Comparison of ENCODE assay signal across 31 mouse cellular contexts in genomic region chr3:65966360-65966759, GRCm38 (mm10). TPM values are rescaled to one million over a fixed set of nuclear protein-coding genes. Genes with fewer than 3 reads are reported as not detected.
A peak's percentile ranks its signal among the peaks of the same experiment; 100 is the strongest.
DNase-seq lines count a peak whose midpoint lies in the region; ATAC-seq and TF ChIP-seq lines count a peak whose summit lies in the region.
"Had no signal": no experiment of that assay in that cellular context is flagged by ENCODE, and none has a peak within 500 bp of the region (broad histone marks: within the 10 kb centered on the region; RNA-seq: fewer than 3 reads in every experiment).

No protein-coding gene starts in this region.

- no peak for TF ChIP-seq EP300 in liver, postnatal 0 days (IDR thresholded peaks at IDR 0.05; ENCODE audit: low read depth)

- WGBS in liver, embryonic 13.5 days (ENCODE audit: insufficient replicate concordance) = 83% methylated on average over 1 of the region's 1 CpGs
- 87% methylated on average over 1 of the region's 1 CpGs for WGBS in liver, postnatal 0 days (ENCODE audit: insufficient replicate concordance)

- H3K36me3 ChIP-seq in liver, embryonic 13.5 days = no peaks in the 10 kb centered on the region
- no peaks in the 10 kb centered on the region for H3K36me3 ChIP-seq in liver, postnatal 0 days (replicated peaks; ENCODE audit: insufficient read depth, low read length)
- H3K36me3 ChIP-seq: embryonic facial prominence, embryonic 12.5 days; embryonic facial prominence, embryonic 15.5 days; forebrain, embryonic 10.5 days; heart, embryonic 12.5 days; heart, embryonic 15.5 days had no signal

- H3K9me3 ChIP-seq in liver, embryonic 13.5 days (replicated peaks) = no peaks in the 10 kb centered on the region
- no peaks in the 10 kb centered on the region for H3K9me3 ChIP-seq in liver, postnatal 0 days (ENCODE audit: low read length)
- H3K9me3 ChIP-seq: embryonic facial prominence, embryonic 12.5 days; embryonic facial prominence, embryonic 15.5 days; forebrain, embryonic 10.5 days; forebrain, embryonic 13.5 days; G1E; heart, embryonic 15.5 days had no signal

- no peak overlapping the region for H3K4me3 ChIP-seq in liver, embryonic 13.5 days (replicated peaks)
- no peak overlapping the region for H3K4me3 ChIP-seq in liver, postnatal 0 days (ENCODE audit: low read depth, low read length)
- H3K4me3 ChIP-seq: embryonic facial prominence, embryonic 12.5 days; embryonic facial prominence, embryonic 15.5 days; erythroblast, embryonic 14.5 days; forebrain, embryonic 10.5 days; forebrain, embryonic 13.5 days; heart, embryonic 12.5 days; heart, embryonic 15.5 days had no signal

- H3K4me1 ChIP-seq in liver, embryonic 13.5 days (replicated peaks) = peaks cover 25% of the 10 kb centered on the region
- peaks cover 24% of the 10 kb centered on the region for H3K4me1 ChIP-seq in liver, postnatal 0 days (ENCODE audit: insufficient read depth)
- H3K4me1 ChIP-seq: embryonic facial prominence, embryonic 12.5 days; embryonic facial prominence, embryonic 15.5 days; forebrain, embryonic 10.5 days; forebrain, embryonic 13.5 days; heart, embryonic 15.5 days had no signal

- H3K4me2 ChIP-seq in liver, embryonic 13.5 days = no peak overlapping the region
- no peak overlapping the region for H3K4me2 ChIP-seq in liver, postnatal 0 days (ENCODE audit: low read depth, low read length)
- H3K4me2 ChIP-seq: embryonic facial prominence, embryonic 12.5 days; embryonic facial prominence, embryonic 15.5 days; forebrain, embryonic 13.5 days; heart, embryonic 12.5 days; heart, embryonic 15.5 days; hindbrain, embryonic 14.5 days had no signal

- no peak for TF ChIP-seq CTCF in liver, postnatal 0 days (IDR thresholded peaks at IDR 0.05; ENCODE audit: low read depth)

- H3K27me3 ChIP-seq in liver, embryonic 13.5 days = no peaks in the 10 kb centered on the region
- no peaks in the 10 kb centered on the region for H3K27me3 ChIP-seq in liver, postnatal 0 days (ENCODE audit: insufficient read depth, low read length)
- H3K27me3 ChIP-seq: CH12.LX; embryonic facial prominence, embryonic 12.5 days; embryonic facial prominence, embryonic 15.5 days; forebrain, embryonic 13.5 days; heart, embryonic 12.5 days; heart, embryonic 15.5 days; Patski had no signal

- peak; percentile 37; the same call in 1 of the 2 replicates for ATAC-seq in liver, embryonic 13.5 days (ENCODE audit: low read depth)
- peak; percentile 60 for ATAC-seq in erythroid progenitor cell, adult 5-6 weeks (replicated peaks; ENCODE audit: low FRiP score, poor library complexity, severe bottlenecking)
- ATAC-seq in liver, postnatal 0 days = 0 out of 2 replicates have a peak, but pooled peaks have one; percentile 28
- ATAC-seq: forebrain, embryonic 13.5 days; forebrain, embryonic 16.5 days; hindbrain, postnatal 0 days; Patski had no signal

- H3K9ac ChIP-seq in liver, embryonic 13.5 days = no peak overlapping the region
- no peak overlapping the region for H3K9ac ChIP-seq in liver, postnatal 0 days (replicated peaks)
- H3K9ac ChIP-seq: embryonic facial prominence, embryonic 12.5 days; embryonic facial prominence, embryonic 15.5 days; forebrain, embryonic 13.5 days; heart, embryonic 12.5 days; heart, embryonic 15.5 days; hindbrain, embryonic 14.5 days had no signal

- DNase-seq in liver, embryonic 13.5 days = no peak
- DNase-seq in liver (no peak), R1 (ENCODE audit: low read depth, low spot score) (peak; percentile 67)
- DNase-seq in liver, postnatal 0 days = no peak
- no peak for DNase-seq in gastrocnemius, postnatal 10 days
- DNase-seq in lung, postnatal 4 days = no peak
- DNase-seq: adrenal gland, adult 2 months; adrenal gland, postnatal 14 days; B cell, adult 2 months; cerebellum, adult 11 months; cerebellum, adult 2 months; cerebellum, adult 9-11 months; cerebellum, postnatal 25 days; gastrocnemius, postnatal 14 days; heart, adult 18-20 months; heart, postnatal 10 days; heart, postnatal 4 days had no signal

- no peak overlapping the region for H3K27ac ChIP-seq in liver, embryonic 13.5 days
- no peak overlapping the region for H3K27ac ChIP-seq in liver, postnatal 0 days (ENCODE audit: low read depth)
- H3K27ac ChIP-seq: embryonic facial prominence, embryonic 12.5 days; embryonic facial prominence, embryonic 15.5 days; forebrain, embryonic 10.5 days; forebrain, embryonic 13.5 days; heart, embryonic 15.5 days; hindbrain, embryonic 14.5 days; hindbrain, postnatal 0 days had no signal

RNA-seq across cellular contexts. Expression of gene Ccnl1, which starts 8.3 kb away (rescaled TPM):
- 49.9 and 54.6 TPM in 2 replicates for polyA plus RNA-seq in liver, embryonic 13.5 days (2015; fragmentation: Nextera tagmentation; extraction: Ambion mirVana)
- 158 and 173 TPM in 2 replicates for total RNA-seq in erythroid progenitor cell, adult 5-6 weeks (2015; ENCODE audit: low replicate concordance)
- 199 and 276 TPM in 2 replicates for total RNA-seq in erythroid progenitor cell, adult 5-6 weeks (2017; ENCODE audit: low replicate concordance)
- polyA plus RNA-seq in liver, postnatal 0 days (2015; fragmentation: Nextera tagmentation; extraction: Ambion mirVana) = 33.1 and 38.1 TPM in 2 replicates
- 10 to 100 TPM; 22.7 to 36.5 TPM for total RNA-seq in gastrocnemius, postnatal 10 days (2021)

Comparison
In these comparisons a context has a peak if more than half of its experiments do, and no peak if none do; other contexts are left out.
1. RNA of gene Ccnl1, which starts 8.3 kb away (total RNA-seq): 158 to 276 TPM in erythroid progenitor cell, adult 5-6 weeks; 22.7 to 36.5 TPM in gastrocnemius, postnatal 10 days; every median in the first group is over 4 times any median in the second.
2. Peak in every context shown above with its lines, with median percentiles within 50 percentile points of each other: ATAC-seq.